Mouse (Mus musculus) urinary bladder, postnatal 14 days (tissue): ENCODE measurements around the gene Lpin2.

Experiments
- DNase-seq: peaks from one replicate; pipeline ENCODE4 v3.0.0; 2021; ENCODE audit warnings: low spot score

Gene Lpin2

GRCm38 (mm10) chr17:71177336-71177735 lies 5.0 kb upstream of the Lpin2 start:
- no peak for DNase-seq

- DNase-seq = no peak
Observed at GRCm38 (mm10) chr17:71177949-71178348, 4.4 kb upstream of the Lpin2 start.

- DNase-seq = no peak
Observed at GRCm38 (mm10) chr17:71178530-71179181, 3.7 kb upstream of the Lpin2 start.

- DNase-seq = no peak
Observed at GRCm38 (mm10) chr17:71179551-71180309, 2.6 kb upstream of the Lpin2 start.

GRCm38 (mm10) chr17:71180601-71181000 lies 1.8 kb upstream of the Lpin2 start:
- no peak for DNase-seq

- peak; percentile 89 for DNase-seq
Observed at GRCm38 (mm10) chr17:71182871-71183656, 704 bp downstream of the Lpin2 start.

GRCm38 (mm10) chr17:71183657-71184261 lies 1.4 kb downstream of the Lpin2 start:
- DNase-seq = peak; percentile 21

- peak; percentile 18 for DNase-seq
Observed at GRCm38 (mm10) chr17:71184356-71185111, 2.2 kb downstream of the Lpin2 start.

GRCm38 (mm10) chr17:71185368-71185767 lies 3.0 kb downstream of the Lpin2 start:
- no peak for DNase-seq

- no peak for DNase-seq
Observed at GRCm38 (mm10) chr17:71190589-71190988, 8.2 kb downstream of the Lpin2 start.

GRCm38 (mm10) chr17:71191063-71191462 lies 8.7 kb downstream of the Lpin2 start:
- no peak for DNase-seq

- DNase-seq = no peak
Observed at GRCm38 (mm10) chr17:71191651-71192419, 9.5 kb downstream of the Lpin2 start.

- no peak for DNase-seq
Observed at GRCm38 (mm10) chr17:71193019-71193418, 10.7 kb downstream of the Lpin2 start.

GRCm38 (mm10) chr17:71193485-71193884 lies 11.1 kb downstream of the Lpin2 start:
- no peak for DNase-seq

GRCm38 (mm10) chr17:71194906-71195632 lies 12.7 kb downstream of the Lpin2 start:
- DNase-seq = no peak

GRCm38 (mm10) chr17:71195633-71196391 lies 13.5 kb downstream of the Lpin2 start:
- peak; percentile 48 for DNase-seq

GRCm38 (mm10) chr17:71196415-71196814 lies 14.1 kb downstream of the Lpin2 start:
- no peak for DNase-seq

GRCm38 (mm10) chr17:71199346-71199745 lies 17.0 kb downstream of the Lpin2 start:
- no peak for DNase-seq

GRCm38 (mm10) chr17:71202136-71202535 lies 19.8 kb downstream of the Lpin2 start:
- no peak for DNase-seq
